Mouse (Mus musculus) granulocyte monocyte progenitor cell, adult 5-6 weeks (primary cell): Measurements from ENCODE around the gene Hacd3. TPM values are rescaled to one million over a fixed set of nuclear protein-coding genes. Genes with fewer than 3 reads are reported as not detected.
"Not testable (repeated sequence)": the region's sequence is repeated elsewhere in the genome, so short reads cannot be mapped to it uniquely, and the experiment has no call there.

ENCODE experiments used
- ATAC-seq: replicated peaks from 2 replicates; pipeline ENCODE4 v1.8.0; 2016; ENCODE audit warnings: mild to moderate bottlenecking, moderate TSS enrichment, inconsistent platforms; ENCODE audit not compliant: poor library complexity, severe bottlenecking
- total RNA-seq, 2 experiments: library from RNA; stranded (forward) in 1 of 2; stranded (reverse) in 1 of 2; fragments of 200-712, 200-1000 nt in 1 of 2; fragments of >200 nt in 1 of 2; fragmentation: Nextera tagmentation in 1 of 2; gene quantifications; 2 replicates each; pipeline ENCODE4 v1.2.3; 2014 to 2017

Hacd3 gene
- total RNA-seq, 2 experiments from 2014 or later = 30.3 to 43.8 TPM

DNA sequence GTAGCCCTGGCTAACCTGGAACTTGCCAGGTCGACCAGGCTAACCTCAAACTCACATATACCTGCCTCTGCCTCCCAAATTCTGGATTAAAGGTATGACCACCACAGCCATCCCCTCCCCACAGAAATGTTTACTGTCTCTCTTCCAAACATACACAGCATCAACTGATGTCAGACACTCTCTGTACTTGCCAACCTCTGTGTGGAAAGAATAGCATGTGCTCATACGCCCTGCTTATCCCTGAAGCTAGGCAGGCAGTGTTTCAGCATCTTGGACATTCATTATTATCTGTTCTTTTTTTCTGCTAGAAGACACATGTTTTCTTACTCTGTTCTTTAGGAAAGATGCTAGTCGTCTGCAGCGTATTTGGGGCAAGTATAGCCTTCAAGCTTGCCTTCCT, 3.6 kb downstream of the Hacd3 start:
- ATAC-seq = no peak

DNA sequence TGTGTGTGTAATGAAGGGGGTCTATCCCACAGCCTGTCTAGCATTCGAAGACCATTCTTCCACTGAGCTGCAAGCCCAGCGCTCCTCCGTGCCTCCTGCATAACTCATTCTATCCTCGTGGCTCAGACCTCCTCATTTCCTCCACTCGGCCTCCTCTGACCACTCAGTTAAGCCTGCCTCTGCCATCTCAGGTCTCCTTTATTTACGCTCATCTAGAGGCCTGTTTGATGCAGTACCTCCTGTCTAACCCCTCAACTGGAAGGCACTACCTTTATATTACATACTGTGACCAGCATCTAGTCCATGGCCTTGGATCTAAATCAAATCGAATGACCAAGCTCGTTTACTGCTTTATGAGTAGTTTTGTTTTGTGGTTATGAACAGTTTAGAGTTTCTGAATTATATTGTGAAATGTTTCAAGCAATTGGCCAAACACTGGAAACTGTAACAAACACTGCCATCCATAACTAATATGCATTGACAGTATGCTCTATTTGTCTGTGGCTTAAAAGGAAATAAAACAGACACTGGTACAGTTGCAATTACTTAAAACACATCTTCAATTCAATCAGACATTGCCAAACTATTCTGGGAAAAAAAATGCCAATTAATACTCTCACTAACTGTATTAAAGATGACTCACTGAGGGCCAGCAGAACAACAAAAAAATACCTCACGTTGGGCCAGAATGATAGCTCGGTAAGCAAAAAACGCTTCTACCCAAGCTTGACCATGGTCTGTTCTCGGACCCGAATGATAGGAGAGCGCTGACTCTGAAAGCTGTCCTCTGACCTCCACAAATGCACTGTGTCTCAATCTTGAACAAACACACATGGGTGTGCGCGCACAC, 4.3 kb downstream of the Hacd3 start:
- ATAC-seq = no peak

DNA sequence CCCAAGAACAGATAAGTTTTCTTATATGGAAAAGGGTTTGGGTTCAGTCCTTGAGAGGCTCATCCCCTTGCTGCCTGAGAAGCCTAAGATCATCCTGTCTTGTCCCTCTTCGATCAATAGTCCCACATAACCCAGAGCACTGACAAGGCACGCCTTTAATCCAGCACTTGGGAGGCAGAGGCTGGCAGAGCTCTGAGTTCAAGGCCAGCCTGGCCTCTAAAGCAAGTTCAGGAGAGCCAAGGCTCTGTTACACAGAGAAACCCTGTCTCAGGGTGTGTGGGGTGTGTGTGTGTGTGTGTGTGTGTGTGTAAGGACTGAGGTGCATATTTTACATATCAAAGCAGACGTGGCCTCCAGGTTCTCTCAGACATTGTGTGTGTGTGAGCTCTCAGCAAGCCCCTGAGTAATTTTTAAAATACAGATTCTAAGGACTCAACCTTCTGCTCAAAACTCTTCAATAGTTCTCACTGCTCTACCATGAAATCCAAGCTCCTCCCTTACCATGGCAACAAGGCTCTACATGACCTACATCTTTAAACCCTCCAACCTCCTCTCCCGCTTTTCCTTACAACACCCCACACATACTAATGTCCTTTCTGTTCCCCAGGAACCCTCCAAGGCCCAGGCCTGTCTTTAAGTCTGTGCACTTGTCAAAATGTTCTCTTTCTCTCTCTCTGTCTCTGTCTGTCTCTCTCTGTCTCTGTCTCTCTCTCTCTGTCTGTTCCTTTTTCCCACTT, 5.1 kb downstream of the Hacd3 start:
- no peak for ATAC-seq

DNA sequence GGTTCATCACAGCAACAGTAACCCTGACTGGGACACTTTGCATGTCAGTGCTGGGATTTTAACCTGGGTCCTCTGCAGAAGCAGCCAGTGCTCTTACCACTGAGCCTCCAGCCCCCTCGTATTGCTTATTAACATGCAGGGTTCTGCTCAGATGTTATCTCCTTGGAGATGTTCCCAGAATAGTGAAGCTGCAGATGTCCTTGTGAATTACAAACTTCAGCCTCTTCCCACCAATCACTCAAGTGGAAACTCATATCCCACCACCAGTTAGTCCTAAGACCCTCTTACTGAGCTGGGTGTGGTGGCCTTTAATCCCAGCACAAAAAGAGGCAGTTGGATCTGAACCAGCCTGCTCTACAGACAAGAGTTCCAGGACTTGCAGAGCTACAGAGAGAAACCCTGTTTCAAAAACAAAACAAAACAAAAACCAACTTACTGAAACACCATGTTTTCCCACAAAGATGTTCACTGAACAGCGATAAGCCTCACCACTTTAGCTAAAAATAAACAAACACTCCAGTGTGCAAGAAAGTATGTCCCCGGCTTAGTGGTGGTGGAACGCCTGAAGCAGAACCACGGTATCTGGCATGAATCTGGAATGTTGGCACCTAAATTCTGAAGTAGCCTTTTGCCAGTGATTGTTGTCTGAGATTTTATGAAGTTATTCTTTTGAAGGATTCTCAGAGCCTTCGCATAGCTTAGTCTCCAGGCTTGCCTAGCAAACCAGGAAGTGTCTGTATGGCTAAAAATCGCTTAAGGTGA, 5.9 kb downstream of the Hacd3 start:
- no peak for ATAC-seq

DNA sequence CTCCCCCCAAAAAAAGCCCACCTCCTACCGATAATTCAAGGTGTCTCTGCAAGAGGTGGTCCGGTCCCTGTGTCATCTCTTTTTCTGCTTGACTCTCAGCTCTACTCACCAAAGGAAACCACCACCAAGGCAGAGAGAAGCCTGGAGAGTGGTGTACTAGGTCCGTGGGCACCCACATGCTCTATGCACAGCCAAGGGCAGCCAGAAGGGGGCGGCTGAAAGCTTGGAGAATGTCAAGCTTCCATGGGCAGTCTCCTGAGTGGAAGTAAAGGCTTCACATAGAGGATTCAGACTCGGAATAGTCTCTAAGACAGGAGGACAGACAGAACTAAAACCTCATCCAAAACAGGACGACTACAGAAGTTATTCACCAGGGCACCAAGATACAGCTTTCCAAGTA, 10.2 kb downstream of the Hacd3 start:
- no peak for ATAC-seq

DNA sequence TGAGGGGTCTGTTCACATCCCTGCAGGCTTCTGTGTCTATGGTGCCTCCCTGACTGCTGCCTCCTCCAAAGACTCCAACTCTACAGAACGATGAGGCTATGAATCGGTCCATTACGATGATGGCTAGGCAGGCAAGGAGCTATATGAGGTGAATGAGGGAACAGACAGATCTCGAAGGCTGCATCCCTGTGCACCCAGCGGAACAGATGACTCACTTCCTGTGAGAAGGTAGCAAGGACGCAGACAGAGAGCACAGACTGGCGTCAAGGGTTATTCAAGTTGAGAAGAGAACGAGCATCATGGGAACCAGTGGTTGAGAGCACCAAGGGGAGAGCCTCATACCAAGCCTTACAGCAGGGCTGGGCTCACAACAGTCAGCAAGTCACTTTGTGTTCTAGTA, 10.9 kb downstream of the Hacd3 start:
- no peak for ATAC-seq

DNA sequence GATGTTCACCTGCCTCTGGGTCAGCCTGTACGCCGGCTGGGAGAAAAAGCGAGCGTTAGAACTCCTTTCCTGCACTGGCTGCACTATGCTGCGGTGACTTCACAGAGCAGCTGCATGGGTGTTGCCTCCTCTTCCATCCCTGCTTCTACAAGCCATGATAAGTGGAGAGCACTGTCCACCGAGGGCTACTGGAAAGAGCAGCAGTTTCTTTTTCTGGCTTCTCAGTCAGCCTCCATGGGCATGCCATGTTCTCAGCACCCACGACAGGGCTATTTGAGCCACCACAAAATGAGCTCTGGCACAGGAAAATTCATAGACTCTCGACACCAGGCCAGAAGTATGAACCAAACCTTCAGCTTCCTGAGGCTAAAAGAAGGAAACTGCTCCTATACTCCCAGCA, 15.8 kb downstream of the Hacd3 start:
- ATAC-seq = no peak

DNA sequence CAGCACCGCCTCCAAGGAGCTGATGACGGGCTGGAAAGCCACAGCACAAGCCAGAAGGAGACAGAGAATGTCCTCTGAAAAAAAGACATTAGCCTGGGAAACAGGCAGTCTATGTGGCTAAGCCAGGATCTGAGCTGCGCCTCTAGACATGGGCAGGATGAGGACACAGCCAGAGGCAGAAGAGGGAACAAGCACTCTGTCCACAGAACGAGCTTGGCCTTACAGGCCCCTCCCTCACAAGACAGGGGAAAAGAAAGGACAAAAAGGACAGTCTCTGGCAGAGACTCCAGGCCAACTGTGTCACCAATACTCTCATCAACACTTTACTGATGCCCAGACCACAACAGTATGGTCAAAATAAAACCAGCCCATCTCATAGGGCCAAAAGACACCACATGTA, 20.0 kb downstream of the Hacd3 start:
- ATAC-seq = no peak

DNA sequence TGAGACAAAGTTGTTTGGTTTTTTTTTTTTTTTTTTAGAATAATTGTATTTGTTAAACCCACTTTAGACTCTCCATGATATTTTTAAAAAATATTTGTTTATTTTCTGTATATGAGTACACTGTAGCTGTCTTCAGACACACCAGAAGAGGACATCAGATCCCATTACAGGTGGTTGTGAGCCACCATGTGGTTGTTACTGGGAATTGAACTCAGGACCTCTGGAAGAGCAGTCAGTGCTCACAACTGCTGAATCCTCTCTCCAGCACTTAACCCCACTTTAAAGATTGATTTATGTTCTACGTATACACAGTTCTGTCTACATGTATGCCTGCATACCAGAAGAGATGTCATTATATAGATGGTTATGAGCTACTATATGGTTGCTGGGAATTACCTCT, 26.0 kb downstream of the Hacd3 start:
- not testable (repeated sequence) for ATAC-seq

DNA sequence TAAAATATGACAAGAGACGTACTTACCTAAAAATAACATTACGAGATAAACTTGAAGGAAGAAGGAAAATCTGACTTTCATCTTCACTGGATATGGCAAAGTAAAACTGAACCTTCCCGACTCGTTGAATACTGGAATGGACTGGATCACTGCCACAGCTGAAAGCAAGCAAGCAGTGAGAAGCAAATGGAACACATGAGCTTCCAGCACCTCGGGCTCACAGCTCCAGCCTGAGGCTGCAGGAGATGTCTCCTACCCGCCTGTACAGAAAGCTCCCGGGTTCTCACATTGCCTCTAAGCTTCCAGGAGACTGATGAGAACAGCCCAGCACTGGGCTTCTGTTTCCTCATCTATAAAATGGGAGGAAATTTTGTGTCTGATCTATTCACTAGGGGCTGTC, 31.2 kb downstream of the Hacd3 start:
- ATAC-seq = no peak

DNA sequence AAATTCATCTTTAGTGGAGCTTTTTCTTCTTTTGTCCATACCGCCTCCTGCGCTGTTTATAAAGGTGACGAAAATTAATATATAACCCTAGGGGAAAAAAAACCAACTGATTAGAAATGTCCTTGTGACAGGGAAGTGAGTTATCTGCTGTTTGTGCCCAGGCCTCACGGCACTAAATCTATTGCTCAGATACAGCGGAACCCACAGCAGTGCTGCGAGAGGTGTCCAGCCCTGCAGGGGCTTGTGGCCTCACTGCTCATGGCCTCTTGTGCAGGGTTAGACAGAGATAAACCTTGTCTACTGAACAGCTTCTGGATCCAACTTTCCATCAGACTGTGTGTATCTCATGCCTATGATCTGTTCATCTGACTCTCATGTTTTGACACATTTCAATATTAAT, 33.0 kb downstream of the Hacd3 start:
- ATAC-seq = no peak

DNA sequence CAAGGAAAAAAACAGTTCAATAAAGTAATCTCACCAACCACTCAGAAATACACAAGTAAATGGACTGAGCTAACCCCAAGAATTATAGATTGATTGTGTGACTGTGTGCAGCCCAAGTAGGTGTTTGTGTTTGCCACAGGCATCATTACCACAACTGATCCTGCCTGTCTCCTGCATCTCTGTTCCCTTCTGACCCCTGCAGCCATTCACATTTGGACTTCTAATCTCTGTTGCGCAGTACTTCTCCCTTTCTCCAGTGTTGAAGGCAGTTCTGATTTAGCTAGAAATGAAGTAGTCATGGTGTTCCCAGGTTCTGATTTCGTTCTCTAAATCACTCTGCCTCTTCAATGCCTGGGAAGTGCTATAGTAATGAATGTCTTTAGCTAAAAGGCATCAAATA, 33.8 kb downstream of the Hacd3 start:
- no peak for ATAC-seq

DNA sequence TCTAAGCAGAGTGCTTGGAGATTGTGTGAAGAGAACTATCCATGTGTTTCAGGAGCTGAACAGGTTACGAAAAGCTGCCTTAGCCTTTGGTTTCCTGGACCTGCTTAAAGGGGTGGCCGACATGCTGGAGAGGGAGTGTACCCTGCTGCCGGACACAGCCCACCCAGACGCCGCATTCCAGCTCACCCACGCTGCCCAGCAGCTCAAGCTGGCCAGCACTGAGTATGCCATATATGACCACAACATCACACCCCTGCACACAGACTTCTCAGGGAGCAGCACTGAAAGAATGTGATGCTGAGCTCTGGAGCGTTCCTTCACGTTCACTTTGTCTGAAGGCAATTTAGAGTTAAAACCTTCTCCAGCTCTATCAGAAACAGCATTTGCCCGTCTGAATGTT, 35.7 kb downstream of the Hacd3 start:
- ATAC-seq = no peak

DNA sequence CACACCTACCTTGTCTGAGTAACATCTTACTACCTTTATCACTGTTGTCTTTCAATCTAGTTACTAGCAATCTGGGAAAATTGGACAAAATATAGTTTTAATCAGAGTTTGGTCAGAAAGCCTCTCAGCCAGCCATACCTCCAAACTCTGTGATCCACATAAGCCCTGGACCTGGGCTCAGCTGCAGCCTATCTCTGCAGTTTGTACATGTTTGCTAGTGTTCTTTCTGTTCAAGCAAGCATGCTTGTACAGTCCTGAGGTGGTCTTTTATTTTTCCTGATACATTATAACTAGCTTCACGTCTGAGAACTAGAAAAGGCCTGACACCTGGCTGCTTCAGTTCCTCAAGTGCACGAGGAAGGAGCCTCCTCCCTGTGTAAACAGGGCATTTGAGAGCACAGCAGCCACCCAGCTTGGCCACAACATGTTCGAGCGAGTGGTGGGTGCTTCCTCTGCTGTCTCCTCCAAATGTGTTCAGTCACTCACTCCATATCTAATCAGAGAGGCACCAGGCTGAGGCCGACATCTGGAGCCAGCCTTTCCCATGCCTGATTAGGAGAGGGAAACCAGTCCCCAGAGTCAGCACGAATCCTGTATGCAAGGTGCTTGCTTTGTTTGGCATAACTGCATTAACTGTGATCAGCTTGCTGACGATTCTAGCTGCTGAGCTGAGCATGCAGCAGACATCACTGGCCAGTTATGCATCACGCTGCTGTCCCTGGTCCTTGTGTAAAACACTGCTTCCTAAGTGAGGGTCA, 36.3 kb downstream of the Hacd3 start:
- ATAC-seq = no peak

DNA sequence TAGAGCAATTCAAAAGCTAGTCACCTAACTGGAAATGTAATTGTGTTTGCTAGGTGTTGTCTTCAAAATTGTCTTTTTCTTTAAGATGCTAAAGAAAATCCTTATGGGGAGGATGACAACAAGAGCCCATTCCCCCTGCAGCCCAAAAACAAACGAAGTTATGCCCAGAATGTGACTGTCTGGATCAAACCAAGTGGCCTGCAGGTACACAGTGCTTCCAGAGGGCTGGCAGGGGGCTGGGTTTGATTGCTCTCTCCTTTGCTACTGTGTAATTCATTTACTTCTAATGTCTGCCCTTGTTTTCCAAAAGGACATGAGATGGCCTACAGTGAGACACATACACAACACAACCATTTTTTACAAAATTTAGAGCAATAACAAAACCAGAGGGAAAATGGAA, 39.6 kb downstream of the Hacd3 start:
- no peak for ATAC-seq

DNA sequence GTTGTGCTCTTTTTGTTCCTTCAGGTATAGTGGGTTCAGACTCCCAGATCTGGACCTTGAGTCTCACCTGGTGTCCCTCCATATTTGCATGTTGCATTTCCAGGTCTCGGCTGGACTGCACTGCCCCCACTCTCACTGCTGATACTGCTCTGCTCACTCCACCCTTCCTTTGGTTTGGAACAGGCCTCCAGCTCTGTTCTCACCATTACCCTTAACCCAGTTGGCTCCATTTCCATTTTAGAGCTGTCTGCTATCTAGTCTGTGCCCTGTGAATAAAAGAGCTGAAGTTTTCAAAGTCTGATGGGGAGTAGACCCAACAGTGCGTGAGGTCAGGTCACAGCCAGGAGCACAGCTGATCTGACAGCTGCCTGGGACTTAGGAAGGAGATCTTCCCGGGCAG, 40.9 kb downstream of the Hacd3 start:
- no peak for ATAC-seq

DNA sequence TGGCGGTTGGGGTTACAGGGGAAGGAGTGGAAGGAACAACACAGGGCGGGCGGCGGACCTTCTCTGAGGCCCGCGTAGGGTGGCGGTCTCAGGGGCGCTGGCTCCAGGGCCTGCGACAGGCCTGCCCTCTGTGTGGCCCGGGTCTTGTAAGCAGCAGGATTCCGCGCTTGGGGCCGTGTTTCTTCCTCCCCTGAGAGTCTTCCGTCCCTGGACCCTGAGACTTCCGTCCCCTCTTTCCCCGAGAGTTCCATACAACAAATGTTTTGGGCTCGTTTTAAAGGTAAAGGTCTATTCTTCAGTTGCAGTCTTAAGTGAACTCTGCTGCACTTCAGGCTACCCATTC, 60.5 kb downstream of the Hacd3 start:
- ATAC-seq = no peak

DNA sequence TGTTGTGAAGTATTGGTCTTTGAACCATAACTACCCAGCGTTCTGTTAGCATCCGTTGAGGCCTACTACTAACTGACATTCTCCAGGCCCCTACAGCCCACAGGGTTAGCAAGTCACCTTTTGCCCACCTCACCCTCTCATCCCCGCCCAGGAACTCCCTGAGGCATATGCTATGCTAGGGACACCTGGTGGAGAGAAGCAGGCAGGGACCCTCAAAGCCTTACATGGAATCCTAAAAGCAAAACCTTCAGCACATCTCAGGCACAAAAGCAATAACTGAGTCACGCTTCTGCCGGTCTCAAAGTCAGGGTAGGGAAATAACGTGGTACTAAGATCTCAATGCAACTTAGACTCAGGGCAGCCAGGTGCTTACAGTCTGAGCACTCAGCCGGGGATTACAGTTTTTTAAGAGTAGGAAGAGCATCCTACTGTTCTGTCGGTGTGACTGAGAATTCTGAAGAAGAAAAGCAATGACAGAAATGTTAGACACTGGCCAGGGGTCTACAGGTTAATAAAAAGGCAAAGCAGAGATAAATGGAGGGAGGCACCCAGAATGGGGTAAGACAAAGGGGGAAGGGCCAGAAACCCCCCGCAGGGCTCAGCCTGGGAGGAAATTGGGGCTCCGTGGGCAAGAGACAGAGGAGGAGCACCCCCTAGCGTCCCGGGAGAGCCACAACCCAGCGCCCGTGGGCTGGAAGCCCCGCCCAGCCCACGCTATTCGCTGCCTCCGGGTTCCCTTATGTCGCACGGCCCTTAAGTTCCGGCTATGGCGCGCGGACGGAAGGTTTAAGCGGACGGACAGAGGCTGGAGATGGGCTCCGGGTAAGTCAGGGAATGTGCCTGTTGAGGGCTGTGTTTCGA, 61.1 kb downstream of the Hacd3 start, which contains the start of gene Ints14:
Gene Ints14 (plus strand): TSS at position 789 of the 861 bp plus-strand sequence.
- ATAC-seq = peak; percentile 96

DNA sequence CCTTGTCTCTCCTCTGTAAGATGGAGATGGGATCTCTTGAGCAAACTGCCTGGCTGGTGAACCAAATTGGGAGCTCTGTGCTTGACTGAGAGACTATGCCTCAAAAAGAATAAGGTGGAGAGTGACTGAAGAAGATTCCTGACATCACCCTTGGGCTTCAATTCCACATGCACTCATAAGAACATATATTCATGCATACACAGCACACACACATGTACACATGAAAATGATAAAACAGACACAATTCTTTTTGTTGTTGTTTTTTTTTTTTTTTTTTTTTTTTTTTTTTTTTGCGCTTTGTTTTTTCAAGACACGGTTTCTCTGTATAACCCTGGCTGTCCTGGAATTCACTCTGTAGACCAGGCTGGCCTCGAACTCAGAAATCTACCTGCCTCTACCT, 64.2 kb downstream of the Hacd3 start:
- ATAC-seq = no peak

DNA sequence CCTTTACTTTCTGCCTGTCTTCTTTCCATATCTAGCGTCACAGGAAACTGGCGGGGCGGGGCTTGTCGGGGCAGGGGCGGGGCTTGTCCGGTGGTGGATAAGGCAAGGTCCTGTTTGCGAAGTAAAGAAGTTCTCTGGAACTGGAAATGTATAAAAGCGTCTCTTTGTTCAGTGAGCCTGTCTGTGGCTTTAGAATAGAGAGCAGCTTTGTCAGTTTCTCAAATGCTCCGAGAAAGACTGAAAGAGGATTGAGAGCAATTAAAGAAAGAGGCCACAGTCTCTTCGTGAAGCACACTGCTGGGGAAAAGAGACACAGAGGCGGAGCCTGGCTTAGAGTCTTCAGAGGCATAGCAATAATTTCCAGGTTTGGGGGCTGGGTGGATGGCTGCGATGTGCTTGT, 65.2 kb downstream of the Hacd3 start:
- ATAC-seq = no peak
